9 mouse cellular contexts compared by ENCODE assay signal in genomic region chr14:13770686-13771085, GRCm38 (mm10).
DNase-seq lines count a peak whose midpoint lies in the region; ATAC-seq and TF ChIP-seq lines count a peak whose summit lies in the region.
"Had no signal": no experiment of that assay in that cellular context is flagged by ENCODE, and none has a peak within 500 bp of the region (broad histone marks: within the 10 kb centered on the region; RNA-seq: fewer than 3 reads in every experiment).

No protein-coding gene starts in this region.

- H3K36me3 ChIP-seq in embryonic facial prominence, embryonic 15.5 days: no peaks in the 10 kb centered on the region
- no peaks in the 10 kb centered on the region for H3K36me3 ChIP-seq in neural tube, embryonic 15.5 days

- peak; percentile 87 for ATAC-seq in embryonic facial prominence, embryonic 15.5 days (ENCODE audit: insufficient number of reproducible peaks, low FRiP score, low TSS enrichment, low read depth)
- ATAC-seq in neural tube, embryonic 15.5 days (ENCODE audit: low FRiP score): peak; percentile 96

- no peaks in the 10 kb centered on the region for H3K27me3 ChIP-seq in embryonic facial prominence, embryonic 15.5 days
- H3K27me3 ChIP-seq in neural tube, embryonic 15.5 days (replicated peaks): no peaks in the 10 kb centered on the region

- no peak overlapping the region for H3K4me2 ChIP-seq in embryonic facial prominence, embryonic 15.5 days (replicated peaks)
- H3K4me2 ChIP-seq in neural tube, embryonic 15.5 days: no peak overlapping the region

- 0% methylated on average over 1 of the region's 1 CpGs for WGBS in embryonic facial prominence, embryonic 15.5 days
- 0% methylated on average over 1 of the region's 1 CpGs for WGBS in neural tube, embryonic 15.5 days

- peak; percentile 9 to 10 for DNase-seq in layer of hippocampus, adult 2 months (ENCODE audit: low spot score in 2 of 2)
- no peak for DNase-seq in layer of hippocampus, adult 9-10 months (ENCODE audit: low spot score)
- peak; percentile 30 to 35 for DNase-seq in left cerebral cortex, adult 9 months (ENCODE audit: low spot score in 2 of 2)
- DNase-seq in thymus, adult 18-20 months: no peak
- no peak for DNase-seq in gastrocnemius, postnatal 10 days
- no peak for DNase-seq in adrenal gland, postnatal 14 days
- DNase-seq: cerebellum, adult 2 months had no signal

- no peak overlapping the region for H3K9ac ChIP-seq in embryonic facial prominence, embryonic 15.5 days
- no peak overlapping the region for H3K9ac ChIP-seq in neural tube, embryonic 15.5 days (replicated peaks)

- no peak overlapping the region for H3K4me3 ChIP-seq in layer of hippocampus, adult 2 months
- H3K4me3 ChIP-seq in embryonic facial prominence, embryonic 15.5 days (replicated peaks): no peak overlapping the region
- no peak overlapping the region for H3K4me3 ChIP-seq in neural tube, embryonic 15.5 days (replicated peaks)

- H3K27ac ChIP-seq in layer of hippocampus, adult 2 months: no peak overlapping the region
- no peak overlapping the region for H3K27ac ChIP-seq in embryonic facial prominence, embryonic 15.5 days (replicated peaks)
- H3K27ac ChIP-seq in neural tube, embryonic 15.5 days (replicated peaks): peak overlapping the region; percentile 38

- TF ChIP-seq CTCF in layer of hippocampus, adult 2 months (conservative IDR thresholded peaks at IDR 0.05): no peak

- peaks cover 13% of the 10 kb centered on the region; the same call in 1 of the 2 replicates for H3K4me1 ChIP-seq in embryonic facial prominence, embryonic 15.5 days
- peaks cover 15% of the 10 kb centered on the region for H3K4me1 ChIP-seq in neural tube, embryonic 15.5 days

- H3K9me3 ChIP-seq in embryonic facial prominence, embryonic 15.5 days (replicated peaks): no peaks in the 10 kb centered on the region
- H3K9me3 ChIP-seq in neural tube, embryonic 15.5 days (replicated peaks): no peaks in the 10 kb centered on the region

Comparison
In these comparisons a context has a peak if more than half of its experiments do, and no peak if none do; other contexts are left out.
1. DNase-seq: peak in layer of hippocampus, adult 2 months (2 of 2) and left cerebral cortex, adult 9 months (2 of 2); none in layer of hippocampus, adult 9-10 months (single experiment), thymus, adult 18-20 months (0 of 2), gastrocnemius, postnatal 10 days (single experiment) and adrenal gland, postnatal 14 days (single experiment).